Mouse (Mus musculus) small intestine, adult 2 months (tissue): ENCODE data around the gene Hormad1. TPM values are rescaled to one million over a fixed set of nuclear protein-coding genes. Genes with fewer than 3 reads are reported as not detected.

Source experiments
- H3K27ac ChIP-seq: fragments of 200-500 bp; 2 replicates; pipeline ENCODE4 v1.5.1; 2012; ENCODE audit warnings: low read depth, low read length, control low read depth, inconsistent platforms; ENCODE audit not compliant: insufficient read depth
- H3K27me3 ChIP-seq: fragments of 200-500 bp; 2 replicates; pipeline ENCODE4 v1.6.1; 2012; ENCODE audit warnings: mild to moderate bottlenecking, moderate library complexity, low read length, inconsistent platforms; ENCODE audit not compliant: control insufficient read depth, insufficient read depth
- H3K36me3 ChIP-seq: fragments of 200-500 bp; 2 replicates; pipeline ENCODE4 v1.6.1; 2012; ENCODE audit warnings: mild to moderate bottlenecking, low read length, control low read depth, inconsistent platforms; ENCODE audit not compliant: control insufficient read depth, insufficient read depth
- H3K4me1 ChIP-seq: fragments of 200-500 bp; 2 replicates; pipeline ENCODE4 v1.6.1; 2012; ENCODE audit warnings: low read length, inconsistent platforms, mixed read lengths; ENCODE audit not compliant: control insufficient read depth, insufficient read depth, insufficient read length
- H3K4me3 ChIP-seq: fragments of 200-500 bp; 2 replicates; pipeline ENCODE4 v1.5.1; 2012; ENCODE audit warnings: low read depth, mild to moderate bottlenecking, control low read depth, inconsistent platforms, low read length, moderate library complexity
- CTCF ChIP-seq: fragments of 200-500 bp; IDR thresholded peaks from 2 replicates; pipeline ENCODE4 v1.5.1; 2012; ENCODE audit warnings: low read depth, mild to moderate bottlenecking, control low read depth, inconsistent platforms, low read length, moderate library complexity, mixed read lengths; ENCODE audit not compliant: insufficient replicate concordance, insufficient read length; ENCODE audit errors: extremely low read depth
- POLR2A ChIP-seq: fragments of 200-500 bp; IDR thresholded peaks from 2 replicates; pipeline ENCODE4 v1.6.1; 2012; ENCODE audit warnings: low read depth, mild to moderate bottlenecking, control low read depth, inconsistent platforms, low read length, moderate library complexity
- WGBS: fragments of 180-500 bp; shearing (Covaris S2); methylation state at CpG from one replicate; pipeline ENCODE4 v1.1.7; 2018; 5-methylcytosine and 5-hydroxymethylcytosine counted together
- polyA plus RNA-seq: library from polyadenylated mRNA; depleted of rRNA; stranded (reverse); fragments of >200 nt; gene quantifications from 2 replicates; pipeline ENCODE4 v1.2.3, GENCODE M21; 2012; rRNA removed

Gene Hormad1
- polyA plus RNA-seq, 1 experiment = not detected

DNA sequence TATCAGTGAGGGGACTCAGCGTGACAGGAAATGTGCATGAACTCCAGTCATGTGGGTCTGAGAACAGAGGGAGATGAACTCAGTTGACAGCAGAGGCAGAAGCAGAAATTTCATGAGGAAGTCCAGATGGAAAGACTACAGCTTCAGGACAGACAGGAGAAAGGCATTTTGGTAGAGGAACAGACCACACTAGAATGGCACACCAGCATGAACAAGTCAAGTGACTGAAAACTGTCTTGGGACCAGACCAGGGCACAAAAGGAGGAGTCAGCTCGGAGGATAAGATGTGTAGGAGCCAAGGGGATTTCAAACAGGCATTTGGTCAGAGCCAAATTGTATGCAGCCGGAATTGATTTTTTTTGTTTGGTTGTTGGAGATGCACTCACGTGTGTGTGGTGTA is 76.2 kb downstream of the Hormad1 start:
- TF ChIP-seq POLR2A (no peak), CTCF (no peak)
- H3K4me1 ChIP-seq = peaks cover 8% of the 10 kb centered on the region
- H3K27me3 ChIP-seq = no peaks in the 10 kb centered on the region
- H3K36me3 ChIP-seq = peaks cover 37% of the 10 kb centered on the region
- whole genome bisulfite sequencing = 51% methylated on average over 4 of the region's 4 CpGs
- H3K4me3 ChIP-seq = no peak overlapping the region
- H3K27ac ChIP-seq = peak overlapping the region; percentile 70

DNA sequence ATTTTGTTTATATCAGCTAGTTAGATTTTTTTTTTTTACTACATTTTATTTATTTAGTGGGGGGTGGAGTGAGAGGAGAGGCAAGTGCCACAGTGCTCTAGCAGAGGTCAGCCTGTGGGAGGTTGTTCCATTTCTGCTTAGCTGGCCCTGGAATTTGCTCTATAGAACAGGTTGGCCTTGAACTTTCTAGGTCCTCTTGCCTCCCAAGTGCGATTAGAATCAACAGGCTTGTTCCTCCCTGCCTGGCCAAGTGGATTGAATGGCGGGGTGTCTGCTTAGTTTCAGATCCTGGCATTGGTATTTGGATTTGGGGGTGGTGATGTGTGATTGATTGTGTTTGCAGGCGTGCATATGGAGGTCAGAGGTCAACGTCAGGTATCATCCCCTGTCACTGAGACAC is 76.6 kb downstream of the Hormad1 start:
- Histone ChIP-seq H3K36me3 (peaks cover 33% of the 10 kb centered on the region), H3K4me3 (no peak overlapping the region), H3K27ac (peak overlapping the region; percentile 70), H3K4me1 (peaks cover 8% of the 10 kb centered on the region), H3K27me3 (no peaks in the 10 kb centered on the region)
- no peak for TF ChIP-seq POLR2A
- no peak for TF ChIP-seq CTCF
- WGBS = 51% methylated on average over 4 of the region's 4 CpGs

Other genes starting within 250 kb of the Hormad1 start
- gene Cers2, start 244.9 kb upstream of the Hormad1 start, polyA plus RNA-seq = 51.3 and 84.0 TPM in 2 replicates
- 3.3 and 5.3 TPM in 2 replicates for gene Setdb1, start 202.5 kb upstream of the Hormad1 start, polyA plus RNA-seq
- gene 4930558C23Rik, start 156.8 kb upstream of the Hormad1 start, polyA plus RNA-seq = not detected in 2 replicates
- gene Arnt, start 125.3 kb upstream of the Hormad1 start, polyA plus RNA-seq = 11.7 and 29.5 TPM in 2 replicates
- gene Ctsk, start 60.4 kb upstream of the Hormad1 start, polyA plus RNA-seq = 0.81 and 0.85 TPM in 2 replicates
- gene Ctss, start 32.9 kb upstream of the Hormad1 start, polyA plus RNA-seq = 11.4 and 26.7 TPM in 2 replicates
- 1.8 and 4.8 TPM in 2 replicates for gene Golph3l, start 29.3 kb downstream of the Hormad1 start, polyA plus RNA-seq
- 5.2 and 10.1 TPM in 2 replicates for gene Ensa, start 65.3 kb downstream of the Hormad1 start, polyA plus RNA-seq
- 119 and 327 TPM in 2 replicates for gene Mcl1, start 99.1 kb downstream of the Hormad1 start, polyA plus RNA-seq
- gene Adamtsl4, start 128.2 kb downstream of the Hormad1 start, polyA plus RNA-seq = 6.4 and 8.2 TPM in 2 replicates
- 157 and 174 TPM in 2 replicates for gene Ecm1, start 179.9 kb downstream of the Hormad1 start, polyA plus RNA-seq
- gene Tars2, start 200.5 kb downstream of the Hormad1 start, polyA plus RNA-seq = 10.9 and 21.3 TPM in 2 replicates